In genomic region chr19:5272801-5273733, GRCm38 (mm10) we compare ENCODE assay signal across 8 mouse cellular contexts. TPM values are rescaled to one million over a fixed set of nuclear protein-coding genes. Genes with fewer than 3 reads are reported as not detected.
DNase-seq lines count a peak whose midpoint lies in the region; ATAC-seq and TF ChIP-seq lines count a peak whose summit lies in the region.

Gene Pacs1 (minus strand): TSS chr19:5273119.

- H3K9ac ChIP-seq in heart, embryonic 12.5 days = peak within 1 kb of the TSS; percentile 94
- peak within 1 kb of the TSS; percentile 83 for H3K9ac ChIP-seq in kidney, postnatal 0 days (ENCODE audit: low read depth, low read length)
- H3K9ac ChIP-seq in liver, embryonic 11.5 days (ENCODE audit: low read depth, low read length) = peak within 1 kb of the TSS; percentile 94
- H3K9ac ChIP-seq in stomach, embryonic 14.5 days (replicated peaks; ENCODE audit: low read depth, low read length) = peak within 1 kb of the TSS; percentile 92

- WGBS in heart, embryonic 12.5 days = under 1% methylated on average over 84 of the region's 97 CpGs
- WGBS in kidney, postnatal 0 days = under 1% methylated on average over 69 of the region's 97 CpGs
- WGBS in liver, embryonic 11.5 days = under 1% methylated on average over 77 of the region's 97 CpGs
- 1% methylated on average over 52 of the region's 97 CpGs for WGBS in stomach, embryonic 14.5 days

- H3K27ac ChIP-seq in heart, embryonic 12.5 days (ENCODE audit: poor library complexity, severe bottlenecking) = peak within 1 kb of the TSS; percentile 92
- peak within 1 kb of the TSS; percentile 91 for H3K27ac ChIP-seq in kidney, postnatal 0 days
- peak within 1 kb of the TSS; percentile 87 for H3K27ac ChIP-seq in liver, embryonic 11.5 days (ENCODE audit: low read depth, low read length)
- H3K27ac ChIP-seq in stomach, embryonic 14.5 days (ENCODE audit: low read length) = peak within 1 kb of the TSS; percentile 93

- peak; percentile 95 for ATAC-seq in heart, embryonic 12.5 days (ENCODE audit: insufficient number of reproducible peaks, low FRiP score)
- peak; percentile 93 for ATAC-seq in kidney, postnatal 0 days (replicated peaks; ENCODE audit: low FRiP score, low read depth)
- peak; percentile 84 for ATAC-seq in liver, embryonic 11.5 days (replicated peaks; ENCODE audit: low FRiP score)
- peak; percentile 91 for ATAC-seq in stomach, embryonic 14.5 days (ENCODE audit: insufficient number of reproducible peaks, insufficient read depth, low FRiP score, low read depth)

- H3K4me3 ChIP-seq in erythroblast, embryonic 14.5 days (replicated peaks) = peak within 1 kb of the TSS; percentile 77
- H3K4me3 ChIP-seq in heart, embryonic 12.5 days = peak within 1 kb of the TSS; percentile 92
- peak within 1 kb of the TSS; percentile 96 for H3K4me3 ChIP-seq in kidney, postnatal 0 days (replicated peaks; ENCODE audit: low read depth, low read length)
- peak within 1 kb of the TSS; percentile 95 for H3K4me3 ChIP-seq in liver, embryonic 11.5 days (ENCODE audit: low read depth, low read length)
- peak within 1 kb of the TSS; percentile 81 for H3K4me3 ChIP-seq in stomach, embryonic 14.5 days (ENCODE audit: low read depth, low read length)

- no peaks in the 10 kb centered on the region for H3K27me3 ChIP-seq in erythroblast, embryonic 14.5 days (ENCODE audit: control insufficient read depth)
- H3K27me3 ChIP-seq in heart, embryonic 12.5 days (replicated peaks) = no peaks in the 10 kb centered on the region
- no peaks in the 10 kb centered on the region for H3K27me3 ChIP-seq in kidney, postnatal 0 days (ENCODE audit: insufficient read depth, low read length)
- no peaks in the 10 kb centered on the region for H3K27me3 ChIP-seq in liver, embryonic 11.5 days (replicated peaks; ENCODE audit: control insufficient read depth, insufficient read depth, low read length)
- no peaks in the 10 kb centered on the region for H3K27me3 ChIP-seq in stomach, embryonic 14.5 days (ENCODE audit: control insufficient read depth, insufficient read depth, low read length)

- H3K4me2 ChIP-seq in heart, embryonic 12.5 days = peak within 1 kb of the TSS; percentile 89
- H3K4me2 ChIP-seq in kidney, postnatal 0 days (ENCODE audit: low read length) = peak within 1 kb of the TSS; percentile 93
- H3K4me2 ChIP-seq in liver, embryonic 11.5 days = peak within 1 kb of the TSS; percentile 97
- peak within 1 kb of the TSS; percentile 62 for H3K4me2 ChIP-seq in stomach, embryonic 14.5 days (replicated peaks; ENCODE audit: low read depth, low read length)

- H3K36me3 ChIP-seq in erythroblast, embryonic 14.5 days (ENCODE audit: control insufficient read depth) = peaks cover 43% of the 10 kb centered on the region
- H3K36me3 ChIP-seq in heart, embryonic 12.5 days = peaks cover 39% of the 10 kb centered on the region
- peaks cover 18% of the 10 kb centered on the region; the same call in 1 of the 2 replicates for H3K36me3 ChIP-seq in kidney, postnatal 0 days (ENCODE audit: insufficient read depth, low read length)
- H3K36me3 ChIP-seq in liver, embryonic 11.5 days (ENCODE audit: control insufficient read depth, insufficient read depth, low read length) = peaks cover 33% of the 10 kb centered on the region
- H3K36me3 ChIP-seq in stomach, embryonic 14.5 days (ENCODE audit: control insufficient read depth, insufficient read depth, low read length) = peaks cover 32% of the 10 kb centered on the region

- DNase-seq in B cell, adult 2 months = peak; percentile 90
- DNase-seq in brain, adult 2 months (ENCODE audit: low read depth, low spot score) = peak; percentile 91
- DNase-seq in kidney, postnatal 0 days (ENCODE audit: low spot score) = peak; percentile 92
- DNase-seq in liver, embryonic 11.5 days (ENCODE audit: low spot score) = peak; percentile 90
- DNase-seq in naive thymus-derived CD4-positive, alpha-beta T cell, adult 2 months (ENCODE audit: low read depth) = peak; percentile 96

- H3K9me3 ChIP-seq in erythroblast, embryonic 14.5 days (ENCODE audit: control insufficient read depth, low read length) = no peaks in the 10 kb centered on the region
- H3K9me3 ChIP-seq in heart, embryonic 12.5 days (replicated peaks) = no peaks in the 10 kb centered on the region
- no peaks in the 10 kb centered on the region for H3K9me3 ChIP-seq in kidney, postnatal 0 days (replicated peaks; ENCODE audit: low read length)
- no peaks in the 10 kb centered on the region for H3K9me3 ChIP-seq in liver, embryonic 11.5 days (ENCODE audit: control insufficient read depth, low read length)
- H3K9me3 ChIP-seq in stomach, embryonic 14.5 days (ENCODE audit: control insufficient read depth, low read depth, low read length) = no peaks in the 10 kb centered on the region

- no peak; the same call in none of the 2 replicates for TF ChIP-seq CTCF in kidney, postnatal 0 days (IDR thresholded peaks at IDR 0.05; ENCODE audit: low read depth)

- peaks cover 43% of the 10 kb centered on the region for H3K4me1 ChIP-seq in erythroblast, embryonic 14.5 days (ENCODE audit: control insufficient read depth)
- peaks cover 47% of the 10 kb centered on the region for H3K4me1 ChIP-seq in heart, embryonic 12.5 days (replicated peaks)
- H3K4me1 ChIP-seq in kidney, postnatal 0 days (replicated peaks; ENCODE audit: insufficient read depth, low read length) = 0 out of 2 replicates have a peak, but pooled peaks cover 8% of the 10 kb centered on the region
- H3K4me1 ChIP-seq in liver, embryonic 11.5 days (replicated peaks; ENCODE audit: control insufficient read depth, insufficient read depth, low read length) = peaks cover 44% of the 10 kb centered on the region
- peaks cover 20% of the 10 kb centered on the region; the same call in 1 of the 2 replicates for H3K4me1 ChIP-seq in stomach, embryonic 14.5 days (ENCODE audit: control insufficient read depth, insufficient read depth, low read length)

RNA-seq across cellular contexts. Expression of gene Pacs1, which starts in this region (rescaled TPM):
- 2.6 and 2.7 TPM in 2 replicates for polyA plus RNA-seq in erythroblast, embryonic 14.5 days (2012)
- 27.9 and 28.4 TPM in 2 replicates for polyA plus RNA-seq in heart, embryonic 12.5 days (2016; fragmentation: Nextera tagmentation; extraction: Ambion mirVana)
- 14.2 and 14.8 TPM in 2 replicates for polyA plus RNA-seq in kidney, postnatal 0 days (2015; fragmentation: Nextera tagmentation; extraction: Ambion mirVana)
- polyA plus RNA-seq in liver, embryonic 11.5 days (2014; fragmentation: Nextera tagmentation; extraction: Ambion mirVana) = 27.0 and 30.3 TPM in 2 replicates
- polyA plus RNA-seq in stomach, embryonic 14.5 days (2014; fragmentation: Nextera tagmentation; extraction: Ambion mirVana) = 23.5 and 23.7 TPM in 2 replicates

Comparison
In these comparisons a context has a peak if more than half of its experiments do, and no peak if none do; other contexts are left out.
1. Peak in every context shown above with its lines: DNase-seq, ATAC-seq, H3K4me3 ChIP-seq and H3K27ac ChIP-seq.